Mouse (Mus musculus) adrenal gland, postnatal 4 days (tissue): ENCODE measurements around the gene Tspyl1. TPM values are rescaled to one million over a fixed set of nuclear protein-coding genes. Genes with fewer than 3 reads are reported as not detected.
"Not testable (repeated sequence)": the region's sequence is repeated elsewhere in the genome, so short reads cannot be mapped to it uniquely, and the experiment has no call there.

Source experiments
- DNase-seq, 2 experiments: peaks; one replicate each; pipeline ENCODE4 v3.0.0; 2021 to 2022; ENCODE audit warnings: low spot score in 2 of 2, mixed read lengths in 2 of 2
- long read RNA-seq, 2 experiments: library from polyadenylated mRNA; stranded (forward); transcript quantifications; one replicate each; pipeline ENCODE4 v2.0.0; 2021
- total RNA-seq, 2 experiments: library from RNA; stranded (reverse); gene quantifications; 2 replicates each; pipeline ENCODE4 v1.2.3; 2021

Gene Tspyl1
- 10 to 100 TPM; 61.4 to 65.3 TPM for total RNA-seq
- long read RNA-seq, experiment 1, transcript Tspyl1-201 (1 exons, 3,086 nt) = major isoform, 76 of 78 reads
- long read RNA-seq, experiment 1, partial matches to known transcripts = 0 of 78 reads
- long read RNA-seq, experiment 1, other reads (novel, unspliced or antisense) = 2 of 78 reads
- long read RNA-seq, experiment 2, transcript Tspyl1-201 (1 exons, 3,086 nt) = major isoform, 147 of 148 reads
- long read RNA-seq, experiment 2, partial matches to known transcripts = 0 of 148 reads
- long read RNA-seq, experiment 2, other reads (novel, unspliced or antisense) = 1 of 148 reads

- DNase-seq = peak; percentile 91 to 97
These were observed at the start of gene Tspyl1 for GRCm38 (mm10) chr10:34281962-34282388. TSS of gene Tspyl1 (plus strand) at chr10:34282190.

- DNase-seq = no peak
These were observed 48.6 kb upstream of the Tspyl1 start for GRCm38 (mm10) chr10:34233418-34233817.

GRCm38 (mm10) chr10:34233931-34234745 lies 47.9 kb upstream of the Tspyl1 start:
- no peak for DNase-seq

- no peak for DNase-seq
These were observed 46.6 kb upstream of the Tspyl1 start for GRCm38 (mm10) chr10:34235384-34235783.

GRCm38 (mm10) chr10:34236569-34236968 lies 45.4 kb upstream of the Tspyl1 start:
- DNase-seq = no peak

GRCm38 (mm10) chr10:34238536-34238935 lies 43.5 kb upstream of the Tspyl1 start:
- no peak for DNase-seq

- no peak for DNase-seq
These were observed 37.2 kb upstream of the Tspyl1 start for GRCm38 (mm10) chr10:34244745-34245144.

GRCm38 (mm10) chr10:34246106-34246505 lies 35.9 kb upstream of the Tspyl1 start:
- no peak for DNase-seq

GRCm38 (mm10) chr10:34247757-34248156 lies 34.2 kb upstream of the Tspyl1 start:
- DNase-seq = no peak

GRCm38 (mm10) chr10:34249594-34249993 lies 32.4 kb upstream of the Tspyl1 start:
- DNase-seq = no peak

GRCm38 (mm10) chr10:34252833-34253232 lies 29.2 kb upstream of the Tspyl1 start:
- not testable (repeated sequence) for DNase-seq

- no peak for DNase-seq
These were observed 16.9 kb upstream of the Tspyl1 start for GRCm38 (mm10) chr10:34265106-34265505.

GRCm38 (mm10) chr10:34267312-34268070 lies 14.5 kb upstream of the Tspyl1 start:
- DNase-seq = no peak

- DNase-seq = no peak
These were observed 10.3 kb upstream of the Tspyl1 start for GRCm38 (mm10) chr10:34271681-34272080.

GRCm38 (mm10) chr10:34280591-34281175 lies 1.3 kb upstream of the Tspyl1 start:
- no peak for DNase-seq

- no peak for DNase-seq
These were observed 604 bp upstream of the Tspyl1 start for GRCm38 (mm10) chr10:34281211-34281961.

GRCm38 (mm10) chr10:34282420-34283238 lies 639 bp downstream of the Tspyl1 start:
- DNase-seq = peak in 1 of 2 experiments; percentile 13

GRCm38 (mm10) chr10:34296911-34297298 lies 14.9 kb downstream of the Tspyl1 start:
- no peak for DNase-seq

- peak; percentile 31 to 57 for DNase-seq
These were observed 15.4 kb downstream of the Tspyl1 start, which contains the start of gene Tspyl4 for GRCm38 (mm10) chr10:34297299-34297979. TSS of gene Tspyl4 (plus strand) at chr10:34297442.
